Mouse (Mus musculus) hindbrain, embryonic 12.5 days (tissue): ENCODE results near the gene E130309D02Rik. TPM values are rescaled to one million over a fixed set of nuclear protein-coding genes. Genes with fewer than 3 reads are reported as not detected.

Experiments
- ATAC-seq: fragments of 200-750 bp; cut with Nextera tagmentation; 2 replicates; pipeline ENCODE4 v1.8.0; 2017; ENCODE audit warnings: moderate TSS enrichment; ENCODE audit not compliant: low FRiP score
- H3K27ac ChIP-seq: fragments of 300-500 bp; sonication (generic); 2 replicates; pipeline ENCODE4 v1.5.1; 2016; ENCODE audit warnings: mild to moderate bottlenecking
- H3K27me3 ChIP-seq: fragments of 300-500 bp; sonication (generic); 2 replicates; pipeline ENCODE4 v1.6.1; 2016; ENCODE audit warnings: mild to moderate bottlenecking
- H3K36me3 ChIP-seq: fragments of 300-500 bp; sonication (generic); 2 replicates; pipeline ENCODE4 v1.6.1; 2016; ENCODE audit warnings: mild to moderate bottlenecking
- H3K4me1 ChIP-seq: fragments of 300-500 bp; sonication (generic); 2 replicates; pipeline ENCODE4 v1.6.1; 2016
- H3K4me2 ChIP-seq: fragments of 300-500 bp; sonication (generic); replicated peaks from 2 replicates; pipeline ENCODE4 v1.6.1; 2016; ENCODE audit warnings: mild to moderate bottlenecking
- H3K4me3 ChIP-seq: fragments of 300-500 bp; sonication (generic); 2 replicates; pipeline ENCODE4 v1.5.1; 2016; ENCODE audit warnings: mild to moderate bottlenecking
- H3K9ac ChIP-seq: fragments of 300-500 bp; sonication (generic); 2 replicates; pipeline ENCODE4 v1.6.1; 2016; ENCODE audit warnings: mild to moderate bottlenecking, moderate library complexity
- H3K9me3 ChIP-seq: fragments of 300-500 bp; sonication (generic); replicated peaks from 2 replicates; pipeline ENCODE4 v1.6.1; 2016; ENCODE audit warnings: mild to moderate bottlenecking
- WGBS: fragments of 180-500 bp; shearing (Covaris S2); methylation state at CpG from one replicate; pipeline ENCODE4 v1.1.7; 2016; 5-methylcytosine and 5-hydroxymethylcytosine counted together
- polyA plus RNA-seq: library from polyadenylated mRNA; unstranded; fragments of >200 nt; fragmentation: Nextera tagmentation; extraction: Ambion mirVana; gene quantifications from 2 replicates; pipeline ENCODE4 v1.2.1, GENCODE M21; 2016

Gene E130309D02Rik
- polyA plus RNA-seq, 1 experiment from 2014 or later: 55.2 TPM

DNA sequence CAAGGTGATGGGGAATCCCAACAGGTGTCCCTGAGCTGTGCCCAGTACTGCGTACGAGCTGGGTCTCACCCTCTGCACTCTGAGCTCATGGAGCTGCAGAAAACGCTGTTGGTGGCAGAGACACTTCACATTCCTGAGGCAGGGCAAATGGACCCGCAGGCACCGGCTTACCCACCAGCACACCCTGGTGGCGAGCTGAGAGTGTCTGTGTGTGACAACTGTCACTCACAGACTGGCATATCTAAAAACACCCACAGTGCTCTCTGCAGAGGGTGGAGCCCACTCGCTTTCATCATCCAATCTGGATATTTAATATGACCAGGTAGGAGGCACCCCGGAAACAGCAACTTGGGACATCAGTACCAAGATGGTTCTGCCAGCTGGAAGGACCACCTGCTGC is 13.9 kb downstream of the E130309D02Rik start:
- Histone ChIP-seq H3K4me1 (peaks cover 2% of the 10 kb centered on the region; the same call in 1 of the 2 replicates), H3K4me3 (no peak overlapping the region), H3K36me3 (peaks cover 74% of the 10 kb centered on the region), H3K27me3 (no peaks in the 10 kb centered on the region), H3K9me3 (no peaks in the 10 kb centered on the region), H3K9ac (no peak overlapping the region), H3K4me2 (no peak overlapping the region), H3K27ac (no peak overlapping the region)
- WGBS: 86% methylated on average over 8 of the region's 8 CpGs
- ATAC-seq: no peak

DNA sequence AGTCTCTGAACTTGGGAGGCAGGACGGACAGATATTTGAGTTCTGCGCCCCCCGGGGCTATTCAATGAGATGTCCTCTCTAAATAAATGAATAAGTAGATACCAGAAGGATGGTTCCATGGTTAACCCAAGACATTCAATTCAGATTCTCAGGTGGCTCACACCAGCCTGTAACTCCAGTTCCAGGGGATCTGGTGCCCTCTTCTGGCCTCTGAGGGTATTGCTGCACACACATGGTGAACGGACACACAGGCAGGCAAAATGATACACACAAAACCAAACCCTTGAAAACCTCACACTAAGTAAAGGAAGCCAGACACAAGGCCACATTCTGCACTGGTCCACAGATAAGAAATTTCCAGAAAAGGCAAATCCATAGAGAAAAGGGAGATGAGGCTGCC is 15.5 kb downstream of the E130309D02Rik start:
- Histone ChIP-seq H3K27me3 (peaks cover 6% of the 10 kb centered on the region), H3K9me3 (no peaks in the 10 kb centered on the region), H3K27ac (no peak overlapping the region), H3K4me2 (no peak overlapping the region), H3K36me3 (peaks cover 61% of the 10 kb centered on the region), H3K9ac (no peak overlapping the region), H3K4me1 (no peaks in the 10 kb centered on the region), H3K4me3 (no peak overlapping the region)
- no peak for ATAC-seq
- WGBS: 88% methylated on average over 4 of the region's 4 CpGs

DNA sequence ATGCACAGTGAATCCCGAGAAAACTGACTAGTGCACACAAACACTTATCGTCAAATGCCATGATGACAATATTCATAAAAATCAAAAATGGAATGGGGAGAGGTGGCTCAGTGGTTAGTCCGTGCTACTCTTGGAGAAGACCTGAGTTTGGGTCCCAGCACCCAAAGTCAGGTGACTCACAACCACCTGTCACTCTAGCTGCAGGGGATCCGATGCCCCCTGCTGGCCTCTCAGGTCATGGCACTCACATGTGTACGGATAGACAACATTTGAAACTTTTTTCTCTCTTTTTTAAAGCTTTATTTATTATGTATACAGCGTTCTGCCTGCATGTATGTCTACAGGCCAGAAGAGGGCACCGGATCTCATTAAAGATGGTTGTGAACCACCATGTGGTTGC is 16.8 kb downstream of the E130309D02Rik start:
- no peak overlapping the region for H3K4me3 ChIP-seq
- 93% methylated on average over 7 of the region's 7 CpGs for WGBS
- ATAC-seq: no peak
- H3K4me2 ChIP-seq: no peak overlapping the region
- no peak overlapping the region for H3K9ac ChIP-seq
- H3K27me3 ChIP-seq: peaks cover 19% of the 10 kb centered on the region
- peaks cover 51% of the 10 kb centered on the region for H3K36me3 ChIP-seq
- H3K9me3 ChIP-seq: no peaks in the 10 kb centered on the region
- no peak overlapping the region for H3K27ac ChIP-seq
- peaks cover 3% of the 10 kb centered on the region for H3K4me1 ChIP-seq

DNA sequence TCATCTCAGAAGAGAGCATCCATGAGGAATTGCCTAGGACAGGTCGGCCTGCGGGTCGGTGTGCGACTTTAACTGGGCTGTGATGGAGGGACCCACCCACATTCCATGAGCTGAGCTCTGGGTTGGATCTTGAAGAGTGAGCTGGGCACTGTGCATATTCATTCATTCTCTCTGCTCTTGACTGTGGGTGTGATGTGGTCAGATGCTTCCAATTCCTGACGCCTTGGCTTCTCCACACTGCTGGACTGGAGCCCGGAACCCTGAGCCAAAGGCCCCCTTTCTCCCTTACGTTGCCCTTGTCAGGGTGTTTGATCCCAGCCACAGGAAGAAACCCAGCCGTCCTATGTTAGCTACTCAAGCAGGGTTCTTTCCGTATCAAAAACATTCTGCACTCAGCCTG is 17.2 kb downstream of the E130309D02Rik start:
- H3K9me3 ChIP-seq: no peaks in the 10 kb centered on the region
- H3K4me1 ChIP-seq: peaks cover 7% of the 10 kb centered on the region
- peaks cover 23% of the 10 kb centered on the region for H3K27me3 ChIP-seq
- no peak overlapping the region for H3K9ac ChIP-seq
- H3K4me2 ChIP-seq: no peak overlapping the region
- no peak for ATAC-seq
- no peak overlapping the region for H3K27ac ChIP-seq
- H3K4me3 ChIP-seq: no peak overlapping the region
- H3K36me3 ChIP-seq: peaks cover 47% of the 10 kb centered on the region
- WGBS: 94% methylated on average over 9 of the region's 9 CpGs

DNA sequence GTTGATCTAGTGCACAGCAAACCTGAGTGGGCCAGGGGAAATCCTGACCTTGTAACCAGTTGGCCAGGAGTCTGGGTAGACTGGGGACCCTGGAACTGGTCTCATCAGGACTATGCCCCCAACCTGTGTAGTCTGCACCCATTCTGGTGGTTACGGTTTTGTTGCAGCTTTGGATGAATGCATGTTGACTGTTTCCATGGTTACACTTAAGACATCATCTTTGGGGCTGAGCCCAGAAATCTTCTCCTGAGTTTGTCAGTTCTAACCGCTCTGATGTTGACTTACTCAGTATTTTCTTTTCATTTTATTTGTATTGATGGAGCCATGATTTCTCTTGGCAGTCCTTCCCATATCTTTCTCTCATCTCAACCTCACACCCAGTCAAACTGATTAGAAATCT is 19.8 kb downstream of the E130309D02Rik start:
- Histone ChIP-seq H3K9me3 (no peaks in the 10 kb centered on the region), H3K9ac (no peak overlapping the region), H3K4me2 (no peak overlapping the region), H3K4me1 (peaks cover 7% of the 10 kb centered on the region), H3K36me3 (peaks cover 20% of the 10 kb centered on the region), H3K27me3 (peaks cover 50% of the 10 kb centered on the region), H3K4me3 (no peak overlapping the region), H3K27ac (no peak overlapping the region)
- no peak for ATAC-seq
- 86% methylated on average over 2 of the region's 2 CpGs for WGBS

DNA sequence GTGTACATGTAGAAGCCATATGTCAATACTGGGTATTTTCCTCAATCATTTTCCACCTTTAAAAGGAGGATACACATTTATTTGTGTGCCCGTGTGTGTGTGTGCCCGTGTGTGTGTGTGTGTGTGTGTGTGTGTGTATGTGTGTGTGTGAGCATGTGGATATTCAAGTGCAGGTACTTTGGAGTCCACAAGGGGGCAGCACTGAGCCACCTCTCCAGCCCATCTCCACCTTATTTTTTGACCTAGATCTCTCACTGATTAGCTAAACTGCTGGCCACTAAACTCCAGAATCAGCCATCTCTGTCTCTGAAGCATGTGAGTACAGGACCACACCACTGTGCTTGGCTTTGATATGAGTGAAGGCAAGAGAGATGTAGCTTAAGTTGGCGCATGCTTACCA is 20.3 kb downstream of the E130309D02Rik start:
- H3K27me3 ChIP-seq: peaks cover 54% of the 10 kb centered on the region
- no peak overlapping the region for H3K9ac ChIP-seq
- H3K4me1 ChIP-seq: peaks cover 7% of the 10 kb centered on the region
- ATAC-seq: no peak
- no peak overlapping the region for H3K4me2 ChIP-seq
- no peaks in the 10 kb centered on the region for H3K9me3 ChIP-seq
- H3K36me3 ChIP-seq: peaks cover 15% of the 10 kb centered on the region
- WGBS: 94% methylated on average over 3 of the region's 3 CpGs
- H3K27ac ChIP-seq: no peak overlapping the region
- H3K4me3 ChIP-seq: no peak overlapping the region

DNA sequence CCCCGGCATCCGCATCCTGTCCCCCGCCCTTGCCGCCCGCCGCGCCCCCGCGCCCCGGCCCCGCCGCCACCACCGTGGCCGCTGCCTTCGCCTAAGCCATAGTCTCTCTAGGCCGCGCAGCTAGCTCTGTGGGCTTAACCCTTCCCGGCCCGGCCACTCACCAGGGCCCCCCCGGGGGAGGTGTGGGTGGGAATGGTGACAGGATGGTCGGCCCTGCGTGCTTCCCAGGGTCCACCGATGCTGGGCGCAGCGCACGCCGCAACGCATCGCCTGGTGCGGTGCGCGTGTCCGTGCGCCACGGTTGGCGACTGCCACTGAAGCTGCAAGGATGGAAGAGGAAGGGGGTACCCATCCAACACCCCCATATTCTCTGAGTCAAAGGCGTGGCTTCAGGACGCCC is 21.8 kb downstream of the E130309D02Rik start, which contains the start of gene Zfp853:
Gene Zfp853, minus strand, starts transcription at position 220 of the 400 bp plus-strand sequence.
- 5% methylated on average over 30 of the region's 38 CpGs for WGBS
- Histone ChIP-seq H3K4me2 (peak within 1 kb of the TSS; percentile 72), H3K9ac (peak within 1 kb of the TSS; percentile 66)

DNA sequence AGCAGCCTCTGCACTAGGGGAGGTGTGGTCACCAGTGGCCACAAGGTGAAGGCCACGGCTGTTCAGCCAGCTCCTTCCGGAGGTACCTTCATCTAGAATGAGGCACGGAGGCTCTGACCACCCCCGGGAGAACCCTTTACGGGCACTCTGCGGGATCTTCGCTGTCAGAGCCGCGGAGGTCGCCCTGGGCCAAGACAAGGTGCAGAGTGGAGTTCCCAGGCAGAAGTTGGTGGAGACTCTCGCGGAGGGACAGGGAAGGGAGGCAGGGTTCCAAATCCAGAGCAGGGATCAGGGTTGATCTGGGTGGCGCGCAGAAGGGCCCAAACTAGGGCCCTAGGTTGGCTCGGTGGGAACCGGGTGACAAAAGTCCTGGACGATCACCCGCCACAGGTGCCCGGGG is 22.3 kb downstream of the E130309D02Rik start:
- H3K4me2 ChIP-seq: peak overlapping the region; percentile 72
- 2% methylated on average over 15 of the region's 19 CpGs for WGBS

More for the DNA sequence above, 21.8 kb downstream of the E130309D02Rik start, which contains the start of gene Zfp853:
- peak within 1 kb of the TSS; percentile 44 for H3K4me3 ChIP-seq
- no peaks in the 10 kb centered on the region for H3K9me3 ChIP-seq
- no peak within 1 kb of the TSS for H3K27ac ChIP-seq
- H3K36me3 ChIP-seq: 0 out of 2 replicates have a peak, but pooled peaks cover 3% of the 10 kb centered on the region
- peaks cover 69% of the 10 kb centered on the region for H3K27me3 ChIP-seq
- H3K4me1 ChIP-seq: peaks cover 11% of the 10 kb centered on the region
- no peak for ATAC-seq

DNA sequence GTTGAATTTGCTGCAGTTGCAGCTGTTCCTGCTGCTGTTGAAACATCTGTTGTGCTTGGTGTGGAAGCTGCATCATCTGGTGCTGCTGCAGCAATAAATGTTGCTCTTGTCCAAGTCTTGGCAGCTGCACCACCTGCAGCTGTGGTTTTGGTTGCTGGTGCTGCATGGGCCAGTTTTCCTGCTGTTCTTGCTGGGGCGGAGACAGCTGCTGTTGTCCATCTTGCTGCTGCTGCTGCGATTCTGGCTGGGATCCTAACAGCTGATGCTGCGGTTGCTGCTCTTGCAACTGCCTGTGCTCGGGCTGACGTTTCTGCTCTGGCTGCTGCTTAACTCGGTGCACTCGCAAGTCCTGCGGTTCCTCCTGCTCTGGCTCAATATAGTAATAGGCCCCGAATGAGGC is 25.9 kb downstream of the E130309D02Rik start:
- H3K9me3 ChIP-seq: no peaks in the 10 kb centered on the region
- WGBS: 74% methylated on average over 9 of the region's 9 CpGs
- H3K27me3 ChIP-seq: peaks cover 99% of the 10 kb centered on the region
- H3K4me3 ChIP-seq: no peak overlapping the region
- H3K4me2 ChIP-seq: no peak overlapping the region
- H3K36me3 ChIP-seq: no peaks in the 10 kb centered on the region
- no peak for ATAC-seq
- H3K9ac ChIP-seq: no peak overlapping the region
- H3K27ac ChIP-seq: no peak overlapping the region
- H3K4me1 ChIP-seq: peaks cover 20% of the 10 kb centered on the region

More for the DNA sequence above, 22.3 kb downstream of the E130309D02Rik start:
- H3K27ac ChIP-seq: no peak overlapping the region
- peaks cover 16% of the 10 kb centered on the region for H3K4me1 ChIP-seq
- no peak for ATAC-seq
- H3K27me3 ChIP-seq: peaks cover 74% of the 10 kb centered on the region
- H3K9me3 ChIP-seq: no peaks in the 10 kb centered on the region
- peak overlapping the region; percentile 44 for H3K4me3 ChIP-seq
- H3K36me3 ChIP-seq: 0 out of 2 replicates have a peak, but pooled peaks cover 3% of the 10 kb centered on the region
- H3K9ac ChIP-seq: peak overlapping the region; percentile 66; the same call in 1 of the 2 replicates

DNA sequence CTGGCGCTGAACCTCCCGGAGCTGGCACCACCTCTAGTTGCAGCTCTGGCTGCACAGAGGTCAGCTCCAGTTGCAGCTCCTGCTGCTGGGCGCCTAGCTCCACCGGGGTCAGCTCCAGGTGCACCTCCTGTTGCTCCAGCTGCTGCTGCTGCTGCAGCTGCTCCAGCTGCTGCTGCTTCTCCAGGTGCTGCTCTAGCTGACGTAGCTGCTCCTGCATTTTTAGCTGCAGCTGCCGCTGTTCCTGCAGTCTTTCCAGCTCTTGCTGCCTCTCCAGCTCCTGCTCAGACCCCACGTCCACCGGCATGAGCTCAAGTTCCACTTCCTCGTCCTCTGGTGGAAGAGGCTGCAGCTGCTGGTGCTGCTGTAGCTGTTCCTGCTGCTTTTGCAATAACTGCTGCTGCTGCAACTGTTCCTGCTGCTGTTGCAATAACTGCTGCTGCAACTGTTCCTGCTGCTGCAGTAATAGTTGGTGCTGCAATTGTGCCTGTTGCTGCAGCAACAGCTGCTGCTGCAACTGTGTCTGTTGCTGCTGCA is 26.7 kb downstream of the E130309D02Rik start:
- Histone ChIP-seq H3K36me3 (no peaks in the 10 kb centered on the region), H3K9me3 (no peaks in the 10 kb centered on the region), H3K9ac (no peak overlapping the region), H3K4me1 (peaks cover 18% of the 10 kb centered on the region), H3K4me3 (peak overlapping the region; percentile 27), H3K27me3 (peaks cover 94% of the 10 kb centered on the region), H3K4me2 (peak overlapping the region; percentile 48), H3K27ac (no peak overlapping the region)
- WGBS: 10% methylated on average over 9 of the region's 9 CpGs
- no peak for ATAC-seq

DNA sequence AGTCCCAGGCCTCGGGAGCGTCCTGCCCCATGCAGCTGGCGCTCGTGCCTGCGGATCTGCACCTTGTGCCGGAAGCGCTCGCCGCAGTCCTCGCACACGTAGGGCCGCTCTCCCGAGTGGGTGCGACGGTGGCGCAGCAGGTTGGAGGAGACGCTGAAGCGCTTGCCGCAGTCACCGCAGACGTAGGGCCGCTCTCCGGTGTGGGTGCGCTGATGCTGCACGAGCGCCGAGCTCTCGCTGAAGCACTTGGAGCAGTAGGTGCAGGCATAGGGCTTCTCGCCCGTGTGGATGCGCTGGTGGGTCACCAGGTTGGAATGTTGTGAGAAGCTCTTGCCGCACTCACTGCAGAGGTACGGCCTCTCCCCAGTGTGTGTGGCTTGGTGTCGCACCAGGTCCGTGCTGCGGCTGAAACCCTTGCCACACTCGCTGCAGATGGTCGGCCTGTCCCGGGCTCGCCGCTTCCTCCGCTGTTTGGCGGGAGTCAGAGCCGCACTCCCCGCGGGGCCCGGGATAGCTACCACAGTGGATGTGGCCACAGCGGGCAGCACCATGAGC is 27.3 kb downstream of the E130309D02Rik start:
- no peak for ATAC-seq
- Histone ChIP-seq H3K9me3 (no peaks in the 10 kb centered on the region), H3K27ac (no peak overlapping the region), H3K4me1 (peaks cover 13% of the 10 kb centered on the region), H3K36me3 (no peaks in the 10 kb centered on the region), H3K4me3 (peak overlapping the region; percentile 27), H3K9ac (peak overlapping the region; percentile 41; the same call in 1 of the 2 replicates), H3K27me3 (peaks cover 89% of the 10 kb centered on the region), H3K4me2 (peak overlapping the region; percentile 48)
- 2% methylated on average over 48 of the region's 48 CpGs for WGBS

DNA sequence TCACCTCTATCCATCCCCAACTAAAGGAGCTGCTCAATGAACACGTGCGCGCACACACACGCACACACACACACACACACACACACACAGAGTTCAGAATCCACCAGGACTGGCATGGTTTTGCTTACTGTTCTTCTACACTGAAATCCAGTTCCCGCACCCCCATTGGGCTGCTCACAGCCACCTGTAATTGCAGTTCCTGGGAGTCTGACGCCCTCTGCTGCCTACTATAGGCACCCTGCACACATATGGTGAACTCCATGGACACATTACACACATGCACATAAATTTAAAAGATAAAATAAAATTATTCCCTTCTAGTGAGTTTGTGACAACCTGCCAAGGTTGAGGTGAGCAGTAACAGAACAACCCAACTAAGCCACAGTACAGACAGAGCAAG is 30.4 kb downstream of the E130309D02Rik start:
- no peak overlapping the region for H3K4me2 ChIP-seq
- no peak overlapping the region for H3K9ac ChIP-seq
- H3K36me3 ChIP-seq: no peaks in the 10 kb centered on the region
- H3K27me3 ChIP-seq: peaks cover 59% of the 10 kb centered on the region
- no peak overlapping the region for H3K27ac ChIP-seq
- H3K4me1 ChIP-seq: peaks cover 13% of the 10 kb centered on the region
- ATAC-seq: no peak
- no peaks in the 10 kb centered on the region for H3K9me3 ChIP-seq
- no peak overlapping the region for H3K4me3 ChIP-seq
- WGBS: 39% methylated on average over 6 of the region's 6 CpGs

DNA sequence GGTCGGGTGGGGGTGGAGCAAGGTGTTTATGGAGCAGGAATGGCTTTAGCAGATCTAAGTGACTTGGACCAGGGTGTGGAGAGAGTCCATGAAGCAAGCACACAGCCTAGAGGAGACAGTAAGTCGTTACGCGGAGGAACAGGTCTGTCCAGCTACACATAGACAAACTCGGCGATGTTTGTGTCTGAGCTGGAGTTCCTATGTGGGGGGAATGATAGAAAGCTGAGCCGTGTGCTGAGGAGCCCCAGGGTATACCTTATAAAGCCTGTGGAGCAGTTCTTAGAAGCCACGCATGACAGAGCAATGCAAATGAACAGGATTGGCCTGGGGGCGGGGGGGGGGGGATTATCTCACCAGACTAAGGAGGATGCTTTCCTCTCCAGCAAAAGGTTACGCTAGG is 35.9 kb downstream of the E130309D02Rik start:
- no peaks in the 10 kb centered on the region for H3K9me3 ChIP-seq
- H3K4me1 ChIP-seq: no peaks in the 10 kb centered on the region
- no peak overlapping the region for H3K4me2 ChIP-seq
- H3K9ac ChIP-seq: no peak overlapping the region
- no peaks in the 10 kb centered on the region for H3K36me3 ChIP-seq
- no peak overlapping the region for H3K27ac ChIP-seq
- no peak for ATAC-seq
- H3K4me3 ChIP-seq: no peak overlapping the region
- peaks cover 30% of the 10 kb centered on the region for H3K27me3 ChIP-seq
- 45% methylated on average over 9 of the region's 10 CpGs for WGBS
